Mouse (Mus musculus) brain, adult 2 months (tissue): Measurements from ENCODE around the gene Olfr297.

Experiments
- DNase-seq: peaks from one replicate; pipeline ENCODE4 v3.0.0; 2011; ENCODE audit warnings: low read depth, low spot score

Olfr297 gene

DNA sequence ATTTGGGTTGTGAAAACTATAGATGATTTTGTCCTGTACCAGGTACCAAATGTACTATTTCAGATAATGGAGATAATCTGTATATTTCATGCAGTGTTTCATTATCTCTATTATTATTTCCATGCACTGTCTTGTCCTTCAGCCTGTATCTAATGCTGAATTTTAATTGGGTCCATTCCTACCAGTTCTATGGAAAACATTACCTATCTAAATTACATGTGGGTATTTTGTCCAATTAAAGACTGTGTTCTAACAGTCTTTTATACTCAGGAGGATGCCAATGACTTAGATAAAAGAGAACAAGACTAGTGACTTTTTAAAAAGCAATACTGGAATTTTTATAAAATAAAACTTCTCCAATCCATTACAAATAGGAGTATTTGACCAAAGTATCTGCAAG lies at the start of gene Olfr297:
Gene Olfr297, plus strand, starts transcription at position 301 of the 400 bp plus-strand sequence.
- no peak for DNase-seq

DNA sequence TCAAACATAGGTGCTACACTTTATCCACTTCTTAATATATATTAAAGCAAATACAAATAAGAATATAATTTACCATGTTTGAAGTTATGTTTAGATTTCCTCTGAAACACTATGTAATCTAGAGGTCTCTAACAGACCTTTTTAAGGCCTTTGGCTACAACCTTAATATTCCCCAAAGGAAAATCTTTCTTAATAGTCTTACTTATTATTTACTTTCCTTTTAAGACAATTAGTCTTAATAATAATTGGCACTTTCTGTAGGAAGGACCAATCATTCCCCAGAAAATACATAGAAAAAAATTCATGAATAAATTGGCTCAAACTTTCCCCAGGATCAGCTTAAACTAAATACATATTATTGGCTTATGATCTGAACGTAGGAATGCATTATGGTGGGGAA lies 27.4 kb upstream of the Olfr297 start, which contains the start of gene Olfr298:
Gene Olfr298, minus strand, starts transcription at position 101 of the 400 bp plus-strand sequence.
- DNase-seq = no peak
